Mouse (Mus musculus) R1 (cell line): ENCODE measurements around the gene Rab7b.

Source experiments
- DNase-seq: peaks from one replicate; pipeline ENCODE4 v3.0.0-alpha.2; 2018; ENCODE audit warnings: low read depth, low spot score

Rab7b gene

DNA sequence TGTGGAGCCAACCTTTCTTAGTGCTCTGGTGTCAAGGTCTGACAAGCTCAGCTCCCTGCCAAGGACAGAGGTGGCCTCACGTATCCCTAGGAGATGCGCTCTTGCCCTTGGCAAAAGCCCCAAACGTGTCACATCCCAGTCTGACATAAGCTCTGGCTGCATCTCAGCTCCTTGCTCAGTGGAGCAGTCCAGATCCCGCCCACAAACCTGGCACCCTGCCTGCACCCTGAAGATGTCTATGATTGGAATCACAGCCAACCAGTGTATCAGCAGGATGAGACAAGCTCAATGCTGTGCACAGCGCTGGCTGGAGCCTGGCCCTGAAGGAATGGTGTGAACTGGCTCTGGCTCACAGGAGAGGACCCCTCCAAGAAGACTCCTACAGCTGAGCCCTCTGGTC is 48.8 kb downstream of the Rab7b start:
- DNase-seq: no peak

- no peak for DNase-seq
Observed at GRCm38 (mm10) chr1:131738760-131739159, 50.3 kb downstream of the Rab7b start.

DNA sequence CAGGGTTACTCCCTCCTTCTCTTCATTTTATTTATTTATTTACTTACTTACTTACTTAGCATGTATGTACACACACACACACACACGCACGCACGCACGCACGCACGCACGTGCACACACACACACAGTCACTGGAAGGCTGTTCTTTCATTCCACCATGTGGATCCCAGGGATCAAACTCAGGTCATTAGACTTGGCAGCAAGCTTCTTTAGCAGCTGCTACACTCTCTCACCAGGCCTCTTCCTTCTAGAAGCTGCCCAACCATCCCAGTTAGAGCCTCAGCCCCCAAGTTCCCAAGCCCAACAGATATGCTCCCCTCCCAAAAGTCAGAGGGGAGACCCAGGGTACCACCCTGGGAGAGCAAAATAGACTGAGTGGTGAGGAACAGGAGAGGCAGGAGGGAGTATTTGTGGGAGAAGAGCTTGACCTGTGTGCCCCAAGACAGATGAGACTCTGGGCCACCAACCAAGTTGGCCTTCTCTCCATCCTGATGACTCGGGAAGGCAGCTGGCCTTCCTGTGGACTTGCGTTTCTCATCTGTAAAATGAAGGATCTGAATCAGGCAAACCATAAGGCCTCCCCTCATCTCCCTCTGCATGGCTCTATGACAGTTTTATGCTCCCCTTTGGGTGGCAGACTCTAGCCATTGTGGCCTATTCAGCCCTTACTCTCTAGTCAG is 51.1 kb downstream of the Rab7b start:
- no peak for DNase-seq

DNA sequence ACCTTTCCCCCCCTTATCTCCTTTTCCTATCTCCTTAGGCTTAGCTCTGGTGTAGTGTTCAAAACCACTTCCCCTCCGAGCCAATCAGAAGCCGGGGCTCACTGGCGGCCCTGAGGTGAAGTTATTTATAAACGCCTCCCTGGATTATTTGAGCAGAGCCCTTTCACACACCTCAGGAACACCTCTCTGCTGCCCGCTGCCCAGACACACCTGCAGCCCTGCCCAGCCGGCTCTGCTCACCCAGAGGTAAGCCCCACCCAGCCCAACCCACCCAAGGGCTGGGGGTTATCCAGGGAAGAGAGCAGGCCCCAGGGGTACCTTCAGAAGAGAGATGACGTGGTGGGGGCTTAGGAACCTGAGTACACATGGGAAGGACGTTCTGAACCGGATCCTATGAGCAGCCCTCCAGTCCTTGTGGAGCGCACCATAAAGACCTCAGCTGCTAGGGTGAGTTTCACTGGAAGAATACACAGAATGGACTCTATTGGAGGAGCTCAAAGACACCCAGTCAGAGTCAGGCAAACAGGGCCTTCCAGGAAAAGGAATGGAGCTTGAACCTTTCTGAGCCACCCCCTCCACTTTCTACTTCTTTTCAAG is 55.5 kb downstream of the Rab7b start, which contains the start of gene Slc26a9:
TSS of gene Slc26a9 (plus strand) at position 155 of the 597 bp plus-strand sequence.
- DNase-seq: no peak

DNA sequence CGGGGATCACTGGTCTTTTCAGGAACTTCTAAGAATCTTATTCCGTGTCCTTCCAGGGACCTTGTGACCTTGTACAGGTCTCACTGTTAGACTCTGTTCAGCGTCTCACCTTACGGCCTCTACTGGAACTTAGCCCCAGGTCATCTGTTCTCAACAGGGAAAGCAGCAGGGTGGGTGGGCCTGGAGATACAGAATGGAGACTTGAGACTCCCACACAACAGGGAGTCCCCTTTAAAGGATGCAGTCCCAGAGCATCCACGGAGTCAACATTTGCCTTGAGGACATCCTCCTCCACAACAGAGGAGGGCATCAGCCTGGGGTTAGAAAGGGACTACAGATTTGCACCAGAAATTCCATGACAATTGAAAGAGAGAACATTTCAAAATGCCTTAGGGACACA is 56.9 kb downstream of the Rab7b start:
- DNase-seq: peak; percentile 50

- DNase-seq: no peak
Observed at GRCm38 (mm10) chr1:131747761-131748160, 59.3 kb downstream of the Rab7b start.

DNA sequence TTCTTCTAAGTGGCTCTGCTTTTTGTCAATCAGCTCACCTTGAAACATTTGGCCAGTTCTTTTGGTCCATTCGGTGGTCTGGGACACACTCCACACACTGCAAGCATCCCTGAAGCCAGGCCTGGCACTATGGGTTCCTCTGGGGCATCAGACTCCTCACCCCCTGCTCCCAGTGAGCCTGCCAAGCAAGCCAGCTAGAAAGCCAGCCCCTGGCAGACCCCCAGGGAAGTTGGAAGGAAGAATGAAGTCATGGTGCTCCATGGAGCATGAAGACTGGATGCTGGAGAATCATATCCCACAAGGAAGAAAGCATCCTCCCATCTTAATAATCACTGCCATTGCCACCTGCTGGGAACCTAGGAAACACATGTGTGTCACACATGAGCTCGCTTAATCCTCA is 60.1 kb downstream of the Rab7b start:
- DNase-seq: no peak

- DNase-seq: no peak
Observed at GRCm38 (mm10) chr1:131749706-131750545, 61.4 kb downstream of the Rab7b start.

GRCm38 (mm10) chr1:131751181-131751890 is 62.8 kb downstream of the Rab7b start:
- DNase-seq: no peak

GRCm38 (mm10) chr1:131751891-131752311 is 63.4 kb downstream of the Rab7b start:
- no peak for DNase-seq

- DNase-seq: no peak
Observed at GRCm38 (mm10) chr1:131754212-131754829, 65.8 kb downstream of the Rab7b start.

- no peak for DNase-seq
Observed at GRCm38 (mm10) chr1:131754916-131755315, 66.4 kb downstream of the Rab7b start.

DNA sequence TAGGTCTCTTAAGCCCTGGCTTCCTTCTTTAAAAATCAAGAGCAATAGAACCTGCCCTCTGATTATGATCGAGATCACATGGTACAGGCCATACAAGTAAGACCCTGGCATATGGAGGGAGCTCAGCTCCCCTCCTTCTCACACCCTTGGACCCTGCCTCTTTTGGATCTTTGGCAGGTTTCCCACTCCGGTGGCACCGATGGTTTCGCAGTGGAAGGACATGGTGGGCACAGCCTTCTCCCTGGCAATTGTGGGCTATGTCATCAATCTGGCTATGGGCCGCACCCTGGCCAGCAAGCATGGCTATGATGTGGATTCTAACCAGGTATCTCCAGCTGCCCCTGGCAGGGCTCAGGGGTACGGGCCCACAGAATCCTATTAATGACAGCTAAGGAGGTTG is 68.7 kb downstream of the Rab7b start:
- DNase-seq: no peak

DNA sequence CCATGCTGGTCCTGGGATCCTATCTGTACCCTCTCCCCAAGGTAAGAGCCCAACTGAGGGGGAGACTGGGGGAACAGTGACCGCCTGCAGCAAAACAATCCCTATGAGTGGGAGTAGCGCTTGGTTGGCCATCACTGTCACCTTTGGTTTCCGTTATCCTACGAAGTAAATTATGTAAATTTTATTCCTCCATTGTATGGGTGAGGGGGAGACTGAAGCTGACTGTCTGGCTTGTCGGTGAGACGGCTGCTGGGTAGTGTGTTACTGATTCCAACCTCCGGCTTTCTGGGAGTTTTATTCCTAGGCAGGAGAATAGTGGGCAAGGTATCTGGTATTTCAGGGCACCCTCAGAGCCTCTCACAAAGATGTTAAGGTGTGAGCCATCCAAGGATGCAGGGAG is 70.3 kb downstream of the Rab7b start:
- DNase-seq: no peak

DNA sequence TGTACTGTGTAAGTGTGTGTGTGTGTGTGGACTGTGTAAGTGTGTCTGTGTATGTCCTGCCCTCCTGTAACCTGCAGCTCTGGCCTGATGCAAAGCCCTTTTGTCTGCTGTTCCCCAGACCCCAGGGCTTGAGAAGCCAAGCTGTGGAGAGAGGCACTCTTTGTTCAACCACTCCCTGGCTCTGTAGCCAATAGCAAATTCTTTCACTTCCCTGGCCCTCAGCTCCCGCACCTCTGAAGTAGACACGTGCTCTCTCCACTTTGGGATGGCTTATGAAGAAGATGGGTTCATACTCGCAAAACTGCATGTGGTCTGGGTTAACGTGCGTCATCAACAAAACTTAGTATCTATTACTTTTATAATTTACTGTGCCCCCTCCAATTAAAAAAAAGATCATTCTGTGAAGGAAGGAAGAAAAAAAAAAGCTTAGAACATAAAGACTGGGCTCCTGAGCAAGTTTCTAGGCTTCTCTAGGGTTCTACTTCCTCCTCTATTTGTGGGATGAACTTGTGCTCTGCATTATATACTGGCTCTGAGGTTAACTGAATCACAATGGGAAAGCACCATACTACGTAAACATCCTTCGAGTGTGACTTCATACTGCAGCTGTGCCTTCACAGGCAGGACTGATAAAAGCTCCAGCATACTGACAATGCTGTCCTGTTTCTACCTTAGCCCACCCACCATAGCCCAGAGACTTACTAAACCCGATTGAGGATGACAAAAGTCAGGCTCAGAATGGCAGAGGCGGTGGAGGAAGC is 71.4 kb downstream of the Rab7b start:
- no peak for DNase-seq

GRCm38 (mm10) chr1:131760428-131760820 is 71.9 kb downstream of the Rab7b start:
- no peak for DNase-seq

- no peak for DNase-seq
Observed at GRCm38 (mm10) chr1:131761079-131761831, 72.8 kb downstream of the Rab7b start.

- DNase-seq: no peak
Observed at GRCm38 (mm10) chr1:131763683-131764082, 75.2 kb downstream of the Rab7b start.

DNA sequence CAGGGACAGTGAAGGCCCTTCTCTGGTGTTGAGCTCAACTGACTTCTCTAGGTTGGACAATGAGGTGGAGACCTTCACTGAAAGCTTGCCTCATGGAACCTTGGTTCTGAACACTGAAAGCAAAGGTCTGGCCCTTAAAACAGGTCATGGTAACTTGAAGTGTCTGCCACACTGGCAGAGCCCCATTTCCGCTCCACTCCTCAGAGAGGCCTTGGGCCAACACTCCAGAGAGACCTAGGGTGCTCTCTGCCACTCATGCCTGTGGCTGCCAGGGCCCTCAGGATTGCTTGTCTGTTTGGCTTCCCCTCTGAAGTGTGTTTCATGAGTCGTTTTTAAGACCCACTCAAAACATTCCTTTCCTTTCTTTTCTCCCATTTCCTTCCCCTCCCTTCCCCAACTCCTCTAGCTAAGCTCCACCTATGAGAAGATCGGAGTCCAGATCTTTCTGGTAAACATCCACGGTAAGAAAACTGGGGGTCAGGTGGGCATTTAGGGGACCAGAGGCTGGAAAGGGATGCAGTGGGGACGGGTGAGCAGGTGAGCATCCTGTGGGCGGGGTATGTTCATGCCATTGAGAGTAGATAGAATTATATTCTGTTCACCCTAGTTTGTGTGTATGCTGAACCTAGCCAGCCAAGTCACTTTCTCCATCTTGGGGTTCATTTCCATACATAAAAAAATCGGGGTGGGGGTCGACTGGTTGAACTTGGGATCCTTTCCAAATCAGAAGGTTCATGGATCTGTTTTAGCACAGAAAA is 76.3 kb downstream of the Rab7b start:
- no peak for DNase-seq
